Mouse (Mus musculus) megakaryocyte, embryonic 14.5 days (primary cell): ENCODE measurements at regions not wholly inside any gene's neighbourhood (a gene's known extent, or its start where the extent isn't known, plus 50 kb on each side); places are given as distances from the start of the nearest gene placed in this dataset.

Source experiments
- FLI1 ChIP-seq: IDR thresholded peaks from 2 replicates; pipeline ENCODE4 v1.6.1; 2012; ENCODE audit warnings: low read length, inconsistent platforms, mixed read lengths
- GATA1 ChIP-seq: IDR thresholded peaks from 3 replicates; pipeline ENCODE4 v1.6.1; 2012; ENCODE audit warnings: mixed read lengths, low read length, inconsistent platforms, borderline replicate concordance

DNA sequence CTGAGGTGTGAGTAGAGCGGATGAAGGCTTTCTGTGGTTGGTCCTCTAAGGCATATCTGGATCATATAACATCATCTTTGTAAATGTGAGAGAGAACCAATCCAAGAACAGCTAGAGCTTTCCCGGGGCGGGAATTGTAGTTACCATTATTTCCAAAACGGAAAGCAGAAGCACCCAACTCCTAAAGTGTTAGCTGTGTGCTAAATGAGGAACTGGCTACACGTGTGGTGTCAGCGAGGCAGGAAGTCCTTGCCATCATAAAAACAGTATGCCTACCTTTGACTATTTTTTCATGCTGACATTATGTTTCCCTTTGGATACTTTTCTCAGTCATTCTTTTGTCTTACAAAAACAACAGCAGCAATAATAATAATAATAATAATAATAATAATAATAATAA is 68.8 kb upstream of the Lsm6 start:
- TF ChIP-seq GATA1 (no peak), FLI1 (no peak)
